Mouse (Mus musculus): ENCODE data around the gene Gm6588. TPM values are rescaled to one million over a fixed set of nuclear protein-coding genes. Genes with fewer than 3 reads are reported as not detected.

Gm6588 gene
- polyA plus RNA-seq, 1 experiment, result not detected

- TF ChIP-seq CTCF (IDR thresholded peaks at IDR 0.05; ENCODE audit: extremely low read depth, insufficient read length, insufficient replicate concordance, low read depth, low read length), result no peak
- TF ChIP-seq POLR2A (IDR thresholded peaks at IDR 0.05; ENCODE audit: low read depth, low read length), result no peak
- Histone ChIP-seq H3K27ac (ENCODE audit: insufficient read depth, low read depth, low read length) (no peak overlapping the region), H3K4me1 (ENCODE audit: control insufficient read depth, insufficient read depth, insufficient read length, low read length) (no peaks in the 10 kb centered on the region), H3K36me3 (ENCODE audit: control insufficient read depth, insufficient read depth, low read length) (no peaks in the 10 kb centered on the region), H3K27me3 (ENCODE audit: control insufficient read depth, insufficient read depth, low read length) (no peaks in the 10 kb centered on the region), H3K4me3 (ENCODE audit: low read depth, low read length) (no peak overlapping the region)
- 53% methylated on average over 4 of the region's 4 CpGs for WGBS
Measured at GRCm38 (mm10) chr5:112468986-112469581, 19.9 kb downstream of the Gm6588 start.

GRCm38 (mm10) chr5:112470144-112470543, 20.9 kb downstream of the Gm6588 start:
- Histone ChIP-seq H3K27ac (ENCODE audit: insufficient read depth, low read depth, low read length) (no peak overlapping the region), H3K27me3 (ENCODE audit: control insufficient read depth, insufficient read depth, low read length) (no peaks in the 10 kb centered on the region), H3K4me1 (ENCODE audit: control insufficient read depth, insufficient read depth, insufficient read length, low read length) (no peaks in the 10 kb centered on the region), H3K4me3 (ENCODE audit: low read depth, low read length) (no peak overlapping the region), H3K36me3 (ENCODE audit: control insufficient read depth, insufficient read depth, low read length) (no peaks in the 10 kb centered on the region)
- 64% methylated on average over 6 of the region's 6 CpGs for WGBS
- TF ChIP-seq POLR2A (IDR thresholded peaks at IDR 0.05; ENCODE audit: low read depth, low read length), result no peak
- peak; percentile 77; the same call in 1 of the 2 replicates for TF ChIP-seq CTCF (IDR thresholded peaks at IDR 0.05; ENCODE audit: extremely low read depth, insufficient read length, insufficient replicate concordance, low read depth, low read length)

DNA sequence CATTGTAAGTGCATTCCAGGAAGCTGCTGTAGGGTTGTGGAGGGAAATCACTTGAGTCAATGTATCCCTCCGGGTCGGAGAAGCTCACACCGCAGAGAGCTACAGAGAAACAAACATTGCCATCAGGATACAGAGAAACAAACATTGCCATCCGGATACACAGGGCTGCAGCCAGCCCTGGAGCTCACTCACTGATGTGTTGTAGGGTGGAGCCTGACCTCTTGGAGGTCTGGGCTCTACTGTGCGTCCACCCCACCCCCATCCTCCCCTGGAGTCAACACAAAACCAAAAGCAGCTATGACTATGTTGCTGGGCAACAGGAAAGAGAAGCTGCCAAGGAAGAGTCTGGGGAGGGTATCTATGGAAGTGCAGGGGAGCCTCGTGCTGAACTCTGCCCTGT, 24.2 kb downstream of the Gm6588 start:
- Histone ChIP-seq H3K27ac (ENCODE audit: insufficient read depth, low read depth, low read length) (no peak overlapping the region), H3K4me3 (ENCODE audit: low read depth, low read length) (no peak overlapping the region), H3K36me3 (ENCODE audit: control insufficient read depth, insufficient read depth, low read length) (no peaks in the 10 kb centered on the region), H3K27me3 (ENCODE audit: control insufficient read depth, insufficient read depth, low read length) (no peaks in the 10 kb centered on the region), H3K4me1 (ENCODE audit: control insufficient read depth, insufficient read depth, insufficient read length, low read length) (no peaks in the 10 kb centered on the region)
- TF ChIP-seq POLR2A (IDR thresholded peaks at IDR 0.05; ENCODE audit: low read depth, low read length) (no peak), CTCF (IDR thresholded peaks at IDR 0.05; ENCODE audit: extremely low read depth, insufficient read length, insufficient replicate concordance, low read depth, low read length) (no peak)
- WGBS, result 22% methylated on average over 6 of the region's 6 CpGs

DNA sequence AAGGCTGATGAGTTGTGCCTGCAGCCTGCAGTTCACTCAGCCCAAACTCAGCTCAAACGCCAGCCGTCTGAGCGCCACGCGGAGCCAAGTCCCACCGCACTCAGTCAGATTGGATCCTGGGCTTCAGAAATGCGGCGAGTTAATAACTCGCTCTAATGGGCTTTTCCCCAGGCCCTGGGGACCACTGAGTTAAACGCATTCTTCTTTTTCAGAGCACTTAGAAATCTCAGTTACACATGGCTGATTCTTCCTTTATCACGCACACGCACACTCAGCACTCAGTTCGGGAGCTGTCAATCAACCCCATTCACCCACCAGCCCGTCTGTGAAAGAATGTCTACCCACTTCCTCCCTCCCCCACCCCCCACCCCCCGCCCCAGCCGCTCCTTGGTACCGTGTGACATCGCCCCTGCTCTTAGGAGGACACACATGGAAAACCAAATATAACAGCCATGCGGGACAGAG, 32.8 kb downstream of the Gm6588 start:
- Histone ChIP-seq H3K27ac (ENCODE audit: insufficient read depth, low read depth, low read length) (no peak overlapping the region), H3K4me3 (ENCODE audit: low read depth, low read length) (no peak overlapping the region), H3K27me3 (ENCODE audit: control insufficient read depth, insufficient read depth, low read length) (no peaks in the 10 kb centered on the region), H3K4me1 (ENCODE audit: control insufficient read depth, insufficient read depth, insufficient read length, low read length) (peaks cover 17% of the 10 kb centered on the region), H3K36me3 (ENCODE audit: control insufficient read depth, insufficient read depth, low read length) (no peaks in the 10 kb centered on the region)
- TF ChIP-seq POLR2A (IDR thresholded peaks at IDR 0.05; ENCODE audit: low read depth, low read length), result no peak
- 53% methylated on average over 19 of the region's 19 CpGs for WGBS

DNA sequence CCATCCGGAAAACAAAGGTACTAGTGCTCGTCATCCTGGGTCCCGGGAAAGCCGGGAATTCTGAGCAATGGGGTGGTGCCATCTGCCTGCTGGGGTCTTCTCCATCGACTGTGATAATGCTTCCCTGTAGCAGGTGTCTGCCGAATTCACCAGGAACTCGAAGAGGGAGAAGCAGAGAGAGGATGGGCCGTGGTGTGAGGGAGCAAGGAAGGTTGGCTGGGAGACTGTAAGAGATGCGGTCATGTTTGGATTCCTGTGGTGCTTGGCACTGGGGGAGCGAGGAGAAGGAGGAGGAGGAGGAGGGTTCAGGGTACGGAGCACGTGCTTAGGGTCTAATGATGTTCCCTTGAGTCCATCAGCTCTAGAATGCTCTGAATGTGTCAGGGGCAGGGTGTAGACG, 33.3 kb downstream of the Gm6588 start:
- no peak overlapping the region for H3K27ac ChIP-seq (ENCODE audit: insufficient read depth, low read depth, low read length)
- TF ChIP-seq POLR2A (IDR thresholded peaks at IDR 0.05; ENCODE audit: low read depth, low read length) (no peak), CTCF (IDR thresholded peaks at IDR 0.05; ENCODE audit: extremely low read depth, insufficient read length, insufficient replicate concordance, low read depth, low read length) (no peak)
- H3K36me3 ChIP-seq (ENCODE audit: control insufficient read depth, insufficient read depth, low read length), result no peaks in the 10 kb centered on the region
- H3K27me3 ChIP-seq (ENCODE audit: control insufficient read depth, insufficient read depth, low read length), result no peaks in the 10 kb centered on the region
- 63% methylated on average over 13 of the region's 13 CpGs for WGBS
- peaks cover 17% of the 10 kb centered on the region for H3K4me1 ChIP-seq (ENCODE audit: control insufficient read depth, insufficient read depth, insufficient read length, low read length)
- H3K4me3 ChIP-seq (ENCODE audit: low read depth, low read length), result no peak overlapping the region

GRCm38 (mm10) chr5:112483030-112483429, 33.8 kb downstream of the Gm6588 start:
- WGBS, result 50% methylated on average over 8 of the region's 8 CpGs
- H3K4me3 ChIP-seq (ENCODE audit: low read depth, low read length), result no peak overlapping the region

DNA sequence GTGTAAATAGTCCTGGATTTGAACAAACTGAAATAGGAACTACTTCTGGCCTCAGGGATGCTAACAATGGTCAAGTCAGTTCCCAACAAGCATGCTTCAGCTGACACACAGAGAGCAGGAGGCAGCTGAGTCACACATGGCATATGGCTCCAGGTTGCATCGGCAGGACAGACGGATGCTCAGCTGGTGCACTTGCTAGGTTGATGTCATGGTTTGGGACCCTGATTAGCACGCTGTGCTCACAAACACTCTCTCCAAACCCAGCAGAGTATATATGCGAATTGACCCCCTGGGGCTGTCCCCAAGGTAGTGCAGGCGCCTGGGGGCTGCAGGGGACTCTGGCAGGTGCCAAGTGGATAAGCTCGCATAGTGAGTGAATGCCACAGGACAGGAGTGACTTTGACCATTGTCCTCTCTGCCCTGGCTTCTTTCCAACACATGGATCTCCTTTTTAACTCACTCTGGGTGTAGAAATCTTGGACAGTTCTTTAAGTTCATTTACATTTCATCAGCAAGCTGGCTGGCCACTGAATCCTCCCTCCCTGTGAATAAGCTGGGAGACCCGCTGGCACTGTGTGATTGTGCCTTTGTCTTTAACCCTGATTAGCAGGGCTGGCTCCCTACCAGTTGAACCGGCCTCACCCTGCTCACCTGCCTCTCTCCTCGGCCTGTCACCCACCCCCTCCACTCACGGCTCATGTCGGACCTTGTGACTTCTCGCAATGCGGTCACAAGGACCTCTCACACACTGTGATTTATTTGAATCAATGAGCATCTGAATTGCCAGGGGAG, 35.9 kb downstream of the Gm6588 start:
- 27% methylated on average over 13 of the region's 13 CpGs for WGBS

More at GRCm38 (mm10) chr5:112483030-112483429, 33.8 kb downstream of the Gm6588 start:
- TF ChIP-seq CTCF (IDR thresholded peaks at IDR 0.05; ENCODE audit: extremely low read depth, insufficient read length, insufficient replicate concordance, low read depth, low read length) (no peak), POLR2A (IDR thresholded peaks at IDR 0.05; ENCODE audit: low read depth, low read length) (no peak)
- Histone ChIP-seq H3K36me3 (ENCODE audit: control insufficient read depth, insufficient read depth, low read length) (no peaks in the 10 kb centered on the region), H3K4me1 (ENCODE audit: control insufficient read depth, insufficient read depth, insufficient read length, low read length) (peaks cover 17% of the 10 kb centered on the region), H3K27me3 (ENCODE audit: control insufficient read depth, insufficient read depth, low read length) (no peaks in the 10 kb centered on the region), H3K27ac (ENCODE audit: insufficient read depth, low read depth, low read length) (no peak overlapping the region)

More for the DNA sequence above, 35.9 kb downstream of the Gm6588 start:
- Histone ChIP-seq H3K27me3 (ENCODE audit: control insufficient read depth, insufficient read depth, low read length) (no peaks in the 10 kb centered on the region), H3K36me3 (ENCODE audit: control insufficient read depth, insufficient read depth, low read length) (no peaks in the 10 kb centered on the region), H3K27ac (ENCODE audit: insufficient read depth, low read depth, low read length) (no peak overlapping the region), H3K4me1 (ENCODE audit: control insufficient read depth, insufficient read depth, insufficient read length, low read length) (peaks cover 17% of the 10 kb centered on the region), H3K4me3 (ENCODE audit: low read depth, low read length) (no peak overlapping the region)
- TF ChIP-seq POLR2A (IDR thresholded peaks at IDR 0.05; ENCODE audit: low read depth, low read length), result no peak
- no peak for TF ChIP-seq CTCF (IDR thresholded peaks at IDR 0.05; ENCODE audit: extremely low read depth, insufficient read length, insufficient replicate concordance, low read depth, low read length)
